Mouse (Mus musculus) erythroblast, adult 5-6 weeks (primary cell): ENCODE data around the gene Btaf1. TPM values are rescaled to one million over a fixed set of nuclear protein-coding genes. Genes with fewer than 3 reads are reported as not detected.

Experiments
- ATAC-seq: replicated peaks from 2 replicates; pipeline ENCODE4 v1.8.0; 2016; ENCODE audit warnings: moderate number of reproducible peaks, mild to moderate bottlenecking, moderate TSS enrichment, inconsistent platforms; ENCODE audit not compliant: poor library complexity, low FRiP score, severe bottlenecking
- total RNA-seq, 2 experiments: library from RNA; stranded (forward) in 1 of 2; stranded (reverse) in 1 of 2; fragments of 150-400 nt in 1 of 2; fragments of 200-764, 138-1000 nt in 1 of 2; gene quantifications; 2 replicates each; pipeline versions ENCODE4 v1.2.3 to v1.2.4; 2015 to 2017; ENCODE audit warnings: low replicate concordance in 2 of 2

Btaf1 gene
- total RNA-seq, 2 experiments from 2014 or later = 43.6 to 117 TPM

DNA sequence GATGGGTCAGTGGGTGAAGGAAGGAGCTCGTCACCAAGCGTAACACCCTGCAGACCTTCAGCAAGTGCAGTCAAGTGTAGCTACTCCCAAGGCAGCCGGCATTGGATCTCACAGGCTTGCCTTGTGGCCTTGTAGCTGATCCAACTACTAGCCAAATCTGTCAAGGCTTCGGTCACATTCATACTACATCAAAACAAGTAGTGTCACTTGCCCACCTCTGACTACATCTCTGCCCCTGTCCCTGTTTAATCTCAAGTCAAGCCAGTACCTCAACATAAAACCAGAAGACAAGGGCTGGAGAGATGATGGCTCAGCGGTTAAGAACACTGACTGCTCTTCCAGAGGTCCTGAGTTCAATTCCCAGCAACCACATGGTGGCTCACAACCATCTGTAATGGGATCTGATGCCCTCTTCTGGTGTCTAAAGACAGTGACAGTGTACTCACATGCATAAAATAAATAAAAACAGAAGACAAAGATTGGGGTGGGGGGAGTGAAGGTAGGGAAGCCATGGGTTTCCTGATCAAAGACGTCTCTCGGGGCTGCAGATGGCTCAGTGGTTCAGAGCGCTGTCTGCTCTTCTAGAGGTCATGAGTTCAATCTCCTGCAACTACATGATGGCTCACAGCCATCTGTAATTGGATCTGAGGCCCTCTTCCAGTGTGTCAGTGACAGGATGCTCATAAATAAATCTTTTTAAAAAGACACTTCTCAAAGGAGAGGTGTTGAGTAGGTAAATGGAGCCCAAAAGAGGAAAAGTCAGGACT lies 88.5 kb downstream of the Btaf1 start:
- no peak for ATAC-seq

DNA sequence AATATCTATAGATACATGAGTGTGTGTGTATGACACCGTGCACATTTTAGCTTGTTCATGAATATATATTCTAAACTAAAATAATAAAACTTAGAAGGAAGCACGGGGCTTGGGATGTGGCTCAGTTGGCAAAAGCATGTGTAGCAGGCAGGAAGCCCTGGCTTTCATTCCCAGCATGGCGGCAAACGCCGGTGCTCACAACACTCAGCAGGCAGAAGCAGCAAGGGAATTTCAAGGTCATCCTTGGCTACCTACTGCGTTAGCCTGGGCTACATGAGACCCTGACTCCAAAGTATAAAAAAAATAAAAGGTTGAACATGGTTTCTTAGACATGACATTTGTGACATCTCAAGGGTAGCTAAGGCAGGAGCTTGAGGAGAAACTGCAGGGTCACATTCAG lies 91.0 kb downstream of the Btaf1 start:
- ATAC-seq = no peak

DNA sequence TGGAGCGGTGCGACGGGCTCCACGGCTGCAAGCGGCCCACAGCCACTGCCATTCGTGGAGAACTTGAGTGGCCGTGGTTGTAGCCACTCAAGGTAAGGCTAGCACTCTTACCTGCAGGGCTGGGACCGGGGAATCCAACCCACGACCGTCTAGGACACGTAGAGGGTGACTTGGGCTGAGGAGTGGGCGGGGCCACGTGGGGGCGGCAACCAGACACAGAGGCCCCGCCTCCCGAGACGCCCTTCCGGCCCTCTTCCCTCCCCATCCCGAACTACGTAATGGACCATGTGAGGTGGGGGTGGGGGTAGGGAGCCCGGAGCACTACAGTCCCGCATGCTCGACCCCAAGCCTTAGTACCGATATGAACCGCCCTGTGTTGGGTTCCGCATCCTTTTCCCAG lies 92.5 kb downstream of the Btaf1 start:
- ATAC-seq = peak; percentile 82

- no peak for ATAC-seq
Measured at GRCm38 (mm10) chr19:37018931-37019330, 93.1 kb downstream of the Btaf1 start.

- no peak for ATAC-seq
Measured at GRCm38 (mm10) chr19:37020531-37020930, 94.7 kb downstream of the Btaf1 start.

DNA sequence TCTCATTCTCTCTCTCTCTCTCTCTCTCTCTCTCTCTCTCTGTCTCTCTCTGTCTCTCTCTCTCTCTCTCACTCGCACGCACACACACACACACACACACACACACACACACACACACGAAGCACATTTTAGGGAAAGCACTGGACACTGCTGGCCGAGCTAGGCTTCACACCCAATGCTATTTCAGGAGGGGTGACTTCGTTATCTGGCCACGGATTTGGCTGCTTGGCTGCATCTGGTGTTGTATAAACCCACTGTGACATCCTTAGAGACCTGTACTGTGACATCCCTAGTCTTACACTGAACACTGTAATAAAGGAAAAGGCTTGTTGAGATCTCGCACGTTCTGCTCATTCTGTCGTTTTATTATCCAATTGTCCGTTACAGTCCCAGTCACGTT lies 95.1 kb downstream of the Btaf1 start:
- ATAC-seq = no peak

DNA sequence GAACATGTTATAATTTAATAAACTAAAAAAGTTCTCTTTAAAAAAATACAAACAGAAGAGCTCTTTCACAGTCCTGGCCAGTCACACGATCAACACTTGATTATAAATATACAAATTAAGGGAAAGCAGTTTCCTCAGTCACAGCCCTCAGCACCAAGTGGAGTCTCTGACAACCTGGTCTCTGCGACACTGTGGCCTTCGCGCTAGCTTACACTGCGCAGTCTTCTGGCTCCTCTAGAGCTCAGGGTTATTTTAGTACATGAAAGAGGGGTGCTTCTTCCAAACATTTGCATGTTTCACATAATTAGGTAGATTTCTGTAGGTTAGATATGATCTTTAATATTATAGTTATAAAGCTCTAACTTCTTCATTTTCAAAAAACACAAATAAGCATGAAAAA lies 96.3 kb downstream of the Btaf1 start:
- no peak for ATAC-seq

DNA sequence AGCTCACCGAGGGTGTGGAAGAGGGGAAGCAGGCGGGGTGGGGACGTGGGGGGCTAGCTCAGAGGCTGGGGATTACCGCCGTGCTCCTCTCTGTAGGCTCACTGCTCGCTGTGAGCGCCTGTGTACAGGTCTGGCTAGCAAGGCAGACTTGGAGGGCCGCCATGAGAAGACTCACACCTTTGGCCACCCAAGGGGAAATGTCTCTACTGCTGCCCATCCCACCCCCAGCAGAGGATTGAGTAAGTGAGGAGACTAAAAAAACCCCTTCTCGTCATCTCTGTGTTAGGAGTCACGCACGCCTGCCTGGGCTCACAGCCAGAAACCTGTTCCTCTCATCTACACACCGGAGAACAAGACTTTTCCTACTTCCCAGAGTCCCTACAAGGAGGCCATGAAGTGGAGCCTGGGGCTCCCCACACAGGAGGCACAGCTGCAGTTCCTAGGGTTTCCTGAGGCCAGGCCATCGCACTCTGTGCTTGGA lies 100.0 kb downstream of the Btaf1 start:
- no peak for ATAC-seq

DNA sequence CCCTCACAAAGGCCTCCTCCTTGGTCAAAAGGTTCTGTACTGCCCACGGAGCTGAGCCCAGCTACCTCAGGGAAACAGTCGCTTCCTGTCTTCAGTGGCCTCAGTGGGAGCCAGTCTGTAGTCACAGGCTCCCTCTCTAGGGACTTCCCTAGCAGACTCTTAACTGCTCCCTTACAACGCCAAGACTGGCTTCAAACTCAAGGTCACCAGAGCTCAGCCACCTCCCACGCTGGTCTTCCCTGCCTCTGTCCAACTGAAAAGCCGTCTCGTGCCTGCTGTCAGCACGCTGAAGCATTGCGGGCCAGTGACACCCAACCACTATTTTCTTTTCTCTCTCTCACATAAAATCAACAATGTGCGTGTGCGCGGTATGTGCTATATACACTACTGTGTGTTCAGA lies 100.5 kb downstream of the Btaf1 start:
- no peak for ATAC-seq

- ATAC-seq = no peak
Measured at GRCm38 (mm10) chr19:37029771-37030170, 103.9 kb downstream of the Btaf1 start.

- ATAC-seq = no peak
Measured at GRCm38 (mm10) chr19:37031446-37031845, 105.6 kb downstream of the Btaf1 start.

DNA sequence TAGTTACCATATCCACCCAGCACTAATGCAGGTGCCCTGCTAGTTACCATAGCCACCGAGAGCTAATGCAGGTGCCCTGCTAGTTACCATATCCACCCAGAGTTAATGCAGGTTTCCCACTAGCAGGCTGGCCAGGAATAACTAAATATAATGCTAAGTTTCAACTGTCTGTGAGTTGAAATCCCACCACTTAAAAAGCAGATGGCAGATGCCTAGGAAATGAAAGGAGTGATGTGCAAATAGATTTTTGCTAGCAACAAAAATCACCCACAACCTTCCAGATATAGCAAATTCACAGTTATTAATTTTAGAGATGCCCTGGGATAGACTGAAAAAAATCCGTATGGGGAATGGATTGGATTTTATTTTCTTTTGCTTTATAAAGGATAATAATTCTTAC lies 106.5 kb downstream of the Btaf1 start:
- ATAC-seq = no peak

DNA sequence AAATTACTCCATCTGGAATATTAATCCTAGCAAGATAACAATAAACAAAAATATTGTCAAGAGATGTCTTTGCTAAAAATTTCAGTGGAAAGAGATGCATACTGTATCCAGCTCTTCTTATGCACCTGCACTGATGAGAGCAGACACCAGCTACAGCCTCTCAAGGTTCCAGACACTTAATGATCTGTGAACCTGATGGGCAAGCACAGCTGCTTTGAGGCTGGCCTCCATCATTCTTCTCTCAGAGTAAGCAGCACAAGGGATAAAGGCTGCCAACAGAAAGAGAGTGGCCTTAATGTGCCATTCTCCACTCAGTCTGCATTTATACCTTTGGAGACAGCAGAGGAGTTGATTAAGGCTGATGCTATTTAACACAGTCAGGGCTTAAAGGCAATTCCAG lies 115.0 kb downstream of the Btaf1 start:
- ATAC-seq = no peak

DNA sequence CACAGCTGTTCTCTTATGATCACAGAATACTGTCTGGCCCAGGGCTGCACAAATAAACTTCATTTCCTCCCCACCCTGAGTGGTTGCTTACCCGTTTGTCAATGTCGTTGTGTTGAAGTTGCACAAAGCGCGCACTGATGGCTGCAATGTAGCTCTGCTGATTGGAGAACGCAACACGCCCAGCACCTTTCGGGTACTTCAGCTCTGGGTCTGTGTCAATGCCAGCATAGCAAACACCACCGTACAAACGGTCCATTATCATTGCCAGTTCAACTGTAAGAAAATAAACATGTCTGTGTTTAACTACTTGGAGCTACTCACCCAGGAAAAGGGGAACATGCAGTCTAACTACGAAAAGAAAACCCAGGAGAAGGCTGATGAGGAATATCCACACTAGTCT lies 118.6 kb downstream of the Btaf1 start:
- no peak for ATAC-seq

- no peak for ATAC-seq
Measured at GRCm38 (mm10) chr19:37048507-37048906, 122.6 kb downstream of the Btaf1 start.

DNA sequence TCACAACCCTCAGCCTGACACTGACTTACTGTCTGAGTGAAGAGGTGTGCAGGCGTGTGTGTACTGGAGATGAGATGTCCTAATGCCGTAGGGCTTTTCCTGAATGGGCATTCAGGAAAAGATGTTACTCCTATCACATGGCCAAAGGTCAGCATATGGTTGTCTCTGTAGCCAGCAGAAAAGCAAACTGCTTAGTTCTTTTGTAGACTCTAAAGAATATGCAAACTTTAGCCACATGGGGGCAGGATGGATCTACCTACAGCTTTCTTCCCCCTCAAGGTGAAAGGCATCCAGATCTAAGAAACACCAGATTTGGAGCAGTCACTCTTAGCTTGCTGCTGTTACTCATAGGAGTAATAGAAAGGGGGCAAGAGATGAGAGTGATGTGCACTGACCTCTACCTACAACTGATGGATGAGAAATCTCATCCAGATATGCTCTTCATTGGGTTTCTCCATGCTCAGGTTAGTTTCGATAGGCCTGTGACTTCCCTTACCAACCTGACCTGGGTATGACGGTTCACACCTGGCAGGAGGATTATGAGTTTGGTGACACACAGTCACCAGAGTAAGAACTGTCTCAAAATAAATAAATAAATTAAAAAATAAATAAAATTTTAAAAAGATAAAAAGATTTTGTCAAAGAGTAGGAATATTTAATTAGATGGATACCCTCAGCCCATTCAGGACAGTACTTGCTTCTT lies 124.9 kb downstream of the Btaf1 start:
- ATAC-seq = peak; percentile 61

GRCm38 (mm10) chr19:37055976-37056556 lies 130.2 kb downstream of the Btaf1 start:
- ATAC-seq = no peak

GRCm38 (mm10) chr19:37057161-37057905 lies 131.5 kb downstream of the Btaf1 start:
- no peak for ATAC-seq

DNA sequence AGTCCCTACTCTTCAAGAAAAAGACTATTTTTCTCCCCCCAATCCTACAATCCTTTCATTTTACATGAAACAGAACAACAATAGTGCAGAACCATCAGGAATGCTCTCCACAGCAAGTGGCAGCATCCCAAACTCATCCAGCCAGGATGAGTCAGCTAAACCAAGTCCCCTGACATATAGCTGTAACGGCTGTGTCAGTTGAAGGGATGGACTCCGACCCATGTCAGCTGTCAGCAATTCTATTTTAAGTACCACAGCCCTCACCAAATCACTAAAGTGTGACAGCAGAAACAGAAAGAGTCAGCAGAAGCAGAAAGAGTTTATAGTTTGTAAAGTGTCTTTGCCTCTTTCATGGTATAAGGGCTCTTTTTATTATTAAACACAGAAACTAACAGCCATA lies 133.7 kb downstream of the Btaf1 start:
- no peak for ATAC-seq

- ATAC-seq = no peak
Measured at GRCm38 (mm10) chr19:37060078-37060477, 134.2 kb downstream of the Btaf1 start.
